Mouse (Mus musculus): Measurements from ENCODE around the gene Scarf2. TPM values are rescaled to one million over a fixed set of nuclear protein-coding genes. Genes with fewer than 3 reads are reported as not detected.

Scarf2 gene
- polyA plus RNA-seq, 1 experiment from 2014 or later = 0.22 TPM

GRCm38 (mm10) chr16:17832821-17833220 lies 35.7 kb downstream of the Scarf2 start, which contains the start of gene B830017H08Rik:
B830017H08Rik (plus strand) TSS chr16:17833121.
- H3K27ac ChIP-seq = no peak within 1 kb of the TSS
- no peaks in the 10 kb centered on the region for H3K79me2 ChIP-seq (ENCODE audit: inconsistent target)
- 34% methylated on average over 7 of the region's 7 CpGs for WGBS (ENCODE audit: missing documents)
- no peak within 1 kb of the TSS for H3K4me3 ChIP-seq (ENCODE audit: inconsistent target)
- no peaks in the 10 kb centered on the region for H3K36me3 ChIP-seq (ENCODE audit: inconsistent target)

GRCm38 (mm10) chr16:17833321-17833680 lies 36.2 kb downstream of the Scarf2 start:
- Histone ChIP-seq H3K27ac (no peak overlapping the region), H3K79me2 (ENCODE audit: inconsistent target) (no peaks in the 10 kb centered on the region), H3K36me3 (ENCODE audit: inconsistent target) (no peaks in the 10 kb centered on the region), H3K4me3 (ENCODE audit: inconsistent target) (no peak overlapping the region)
- WGBS (ENCODE audit: missing documents) = 2% methylated on average over 37 of the region's 37 CpGs

GRCm38 (mm10) chr16:17833681-17834399 lies 36.8 kb downstream of the Scarf2 start:
- H3K4me3 ChIP-seq (ENCODE audit: inconsistent target) = no peak overlapping the region

GRCm38 (mm10) chr16:17834543-17834942 lies 37.5 kb downstream of the Scarf2 start:
- WGBS (ENCODE audit: missing documents) = 59% methylated on average over 7 of the region's 7 CpGs
- no peak overlapping the region for H3K27ac ChIP-seq
- no peaks in the 10 kb centered on the region for H3K36me3 ChIP-seq (ENCODE audit: inconsistent target)
- H3K79me2 ChIP-seq (ENCODE audit: inconsistent target) = no peaks in the 10 kb centered on the region
- H3K4me3 ChIP-seq (ENCODE audit: inconsistent target) = no peak overlapping the region

More at GRCm38 (mm10) chr16:17833681-17834399, 36.8 kb downstream of the Scarf2 start:
- no peaks in the 10 kb centered on the region for H3K36me3 ChIP-seq (ENCODE audit: inconsistent target)
- no peak overlapping the region for H3K27ac ChIP-seq
- 3% methylated on average over 73 of the region's 103 CpGs for WGBS (ENCODE audit: missing documents)
- no peaks in the 10 kb centered on the region for H3K79me2 ChIP-seq (ENCODE audit: inconsistent target)

- WGBS (ENCODE audit: missing documents) = 45% methylated on average over 13 of the region's 13 CpGs
- no peaks in the 10 kb centered on the region for H3K36me3 ChIP-seq (ENCODE audit: inconsistent target)
- H3K79me2 ChIP-seq (ENCODE audit: inconsistent target) = no peaks in the 10 kb centered on the region
- H3K4me3 ChIP-seq (ENCODE audit: inconsistent target) = no peak overlapping the region
- H3K27ac ChIP-seq = no peak overlapping the region
Observed at GRCm38 (mm10) chr16:17835481-17835880, 38.4 kb downstream of the Scarf2 start.

GRCm38 (mm10) chr16:17838051-17838450 lies 41.0 kb downstream of the Scarf2 start, which contains the start of gene Car15:
Car15 (minus strand) TSS chr16:17838364.
- peaks cover 20% of the 10 kb centered on the region; the same call in 1 of the 2 replicates for H3K36me3 ChIP-seq (ENCODE audit: inconsistent target)
- WGBS (ENCODE audit: missing documents) = 85% methylated on average over 6 of the region's 6 CpGs
- no peaks in the 10 kb centered on the region for H3K79me2 ChIP-seq (ENCODE audit: inconsistent target)
- H3K4me3 ChIP-seq (ENCODE audit: inconsistent target) = no peak within 1 kb of the TSS
- no peak within 1 kb of the TSS for H3K27ac ChIP-seq

- no peak overlapping the region for H3K4me3 ChIP-seq (ENCODE audit: inconsistent target)
- 89% methylated on average over 4 of the region's 4 CpGs for WGBS (ENCODE audit: missing documents)
- H3K36me3 ChIP-seq (ENCODE audit: inconsistent target) = peaks cover 39% of the 10 kb centered on the region
- no peaks in the 10 kb centered on the region for H3K79me2 ChIP-seq (ENCODE audit: inconsistent target)
- H3K27ac ChIP-seq = no peak overlapping the region
Observed at GRCm38 (mm10) chr16:17839976-17840375, 42.9 kb downstream of the Scarf2 start.

- peaks cover 63% of the 10 kb centered on the region for H3K36me3 ChIP-seq (ENCODE audit: inconsistent target)
- H3K79me2 ChIP-seq (ENCODE audit: inconsistent target) = no peaks in the 10 kb centered on the region
- H3K4me3 ChIP-seq (ENCODE audit: inconsistent target) = no peak overlapping the region
- H3K27ac ChIP-seq = no peak overlapping the region
- 91% methylated on average over 7 of the region's 7 CpGs for WGBS (ENCODE audit: missing documents)
Observed at GRCm38 (mm10) chr16:17842437-17842836, 45.4 kb downstream of the Scarf2 start.

- 98% methylated on average over 10 of the region's 10 CpGs for WGBS (ENCODE audit: missing documents)
- H3K4me3 ChIP-seq (ENCODE audit: inconsistent target) = no peak overlapping the region
- H3K36me3 ChIP-seq (ENCODE audit: inconsistent target) = peaks cover 66% of the 10 kb centered on the region
- no peak overlapping the region for H3K27ac ChIP-seq
- no peaks in the 10 kb centered on the region for H3K79me2 ChIP-seq (ENCODE audit: inconsistent target)
Observed at GRCm38 (mm10) chr16:17843701-17844365, 46.8 kb downstream of the Scarf2 start.

- Histone ChIP-seq H3K27ac (no peak overlapping the region), H3K79me2 (ENCODE audit: inconsistent target) (no peaks in the 10 kb centered on the region), H3K36me3 (ENCODE audit: inconsistent target) (peaks cover 72% of the 10 kb centered on the region), H3K4me3 (ENCODE audit: inconsistent target) (no peak overlapping the region)
- WGBS (ENCODE audit: missing documents) = 98% methylated on average over 6 of the region's 6 CpGs
Observed at GRCm38 (mm10) chr16:17848431-17848830, 51.3 kb downstream of the Scarf2 start.

GRCm38 (mm10) chr16:17848928-17849327 lies 51.8 kb downstream of the Scarf2 start:
- H3K79me2 ChIP-seq (ENCODE audit: inconsistent target) = no peaks in the 10 kb centered on the region
- WGBS (ENCODE audit: missing documents) = 10% methylated on average over 1 of the region's 1 CpGs
- H3K36me3 ChIP-seq (ENCODE audit: inconsistent target) = peaks cover 68% of the 10 kb centered on the region
- H3K4me3 ChIP-seq (ENCODE audit: inconsistent target) = no peak overlapping the region
- H3K27ac ChIP-seq = no peak overlapping the region

- Histone ChIP-seq H3K79me2 (ENCODE audit: inconsistent target) (no peaks in the 10 kb centered on the region), H3K36me3 (ENCODE audit: inconsistent target) (peaks cover 62% of the 10 kb centered on the region), H3K4me3 (ENCODE audit: inconsistent target) (no peak overlapping the region), H3K27ac (no peak overlapping the region)
- WGBS (ENCODE audit: missing documents) = 86% methylated on average over 6 of the region's 6 CpGs
Observed at GRCm38 (mm10) chr16:17849486-17849885, 52.4 kb downstream of the Scarf2 start.

- H3K36me3 ChIP-seq (ENCODE audit: inconsistent target) = peaks cover 54% of the 10 kb centered on the region
- H3K27ac ChIP-seq = no peak overlapping the region
Observed at GRCm38 (mm10) chr16:17851331-17851730, 54.2 kb downstream of the Scarf2 start.

GRCm38 (mm10) chr16:17851860-17852259 lies 54.8 kb downstream of the Scarf2 start:
- Histone ChIP-seq H3K27ac (no peak overlapping the region), H3K36me3 (ENCODE audit: inconsistent target) (peaks cover 54% of the 10 kb centered on the region), H3K79me2 (ENCODE audit: inconsistent target) (no peaks in the 10 kb centered on the region), H3K4me3 (ENCODE audit: inconsistent target) (no peak overlapping the region)
- WGBS (ENCODE audit: missing documents) = 91% methylated on average over 1 of the region's 1 CpGs

More at GRCm38 (mm10) chr16:17851331-17851730, 54.2 kb downstream of the Scarf2 start:
- 100% methylated on average over 5 of the region's 5 CpGs for WGBS (ENCODE audit: missing documents)
- H3K4me3 ChIP-seq (ENCODE audit: inconsistent target) = no peak overlapping the region
- no peaks in the 10 kb centered on the region for H3K79me2 ChIP-seq (ENCODE audit: inconsistent target)

- peaks cover 61% of the 10 kb centered on the region for H3K36me3 ChIP-seq (ENCODE audit: inconsistent target)
- H3K27ac ChIP-seq = no peak overlapping the region
- no peaks in the 10 kb centered on the region for H3K79me2 ChIP-seq (ENCODE audit: inconsistent target)
- WGBS (ENCODE audit: missing documents) = 95% methylated on average over 2 of the region's 2 CpGs
- H3K4me3 ChIP-seq (ENCODE audit: inconsistent target) = no peak overlapping the region
Observed at GRCm38 (mm10) chr16:17853263-17853662, 56.2 kb downstream of the Scarf2 start.

Data from macrophage (primary cell).